Mouse (Mus musculus) lung, postnatal 4 days (tissue): Measurements from ENCODE around the gene Gm13723.

ENCODE experiments used
- DNase-seq, 2 experiments: peaks; one replicate each; pipeline ENCODE4 v3.0.0; 2021

The Gm13723 gene

DNA sequence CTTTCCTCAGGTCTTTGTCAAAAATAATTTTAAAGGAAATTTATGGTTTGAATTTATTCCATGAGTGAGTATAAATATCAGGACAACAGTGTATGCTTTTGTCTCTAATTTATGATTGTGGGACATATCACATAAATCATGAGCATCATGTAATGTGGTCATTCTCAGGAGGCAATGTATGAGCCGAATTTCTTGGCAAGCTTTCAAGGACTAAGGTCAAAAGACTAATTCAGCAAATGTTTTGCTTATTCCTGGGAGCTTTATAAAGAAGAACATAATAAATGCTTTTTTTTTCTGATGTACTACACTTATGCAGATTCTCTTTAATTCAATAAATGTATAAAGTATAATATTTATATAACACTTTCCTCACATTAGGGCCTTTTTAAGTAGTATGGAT is at the start of gene Gm13723:
Gm13723 (minus strand) TSS at position 101 of the 400 bp plus-strand sequence.
- no peak for DNase-seq

DNA sequence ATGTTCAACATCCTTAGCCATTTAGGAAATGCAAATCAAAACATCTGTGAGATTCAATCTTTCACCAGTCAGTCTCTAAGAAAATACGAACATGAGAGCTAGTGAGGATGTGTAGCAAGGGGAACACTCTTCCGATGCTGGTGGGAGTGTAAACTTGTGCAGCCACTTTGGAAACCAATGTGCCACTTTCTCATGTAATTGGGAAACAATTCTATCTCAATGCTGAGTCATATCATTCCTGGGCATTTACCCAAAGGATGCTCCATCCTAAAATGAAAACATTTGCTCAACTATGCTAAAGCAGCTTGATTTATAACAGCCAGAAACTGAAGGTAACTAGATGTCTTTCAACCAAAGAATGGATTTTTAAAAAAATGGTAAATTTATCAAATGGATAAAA is 31.0 kb upstream of the Gm13723 start:
- DNase-seq = no peak

DNA sequence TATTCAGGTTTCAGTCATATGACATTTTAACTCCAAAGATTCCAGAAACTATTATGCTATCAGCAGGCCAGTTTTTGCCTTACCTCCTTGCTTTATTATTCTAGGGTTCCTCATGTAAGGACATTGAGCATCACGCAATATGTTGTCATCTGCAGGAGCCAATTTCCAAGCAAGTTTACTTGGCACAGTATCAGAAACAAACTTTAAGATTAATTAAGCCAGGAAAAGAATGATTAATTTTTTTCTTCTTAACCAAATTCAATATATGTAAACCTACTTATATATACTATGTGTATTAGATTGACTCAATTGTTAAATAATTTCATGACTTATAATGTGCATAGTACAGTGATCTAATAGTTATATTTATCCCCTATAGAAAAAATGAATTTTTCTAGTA is 17.5 kb upstream of the Gm13723 start, which contains the start of gene Olfr1097:
Olfr1097 (minus strand) TSS at position 101 of the 400 bp plus-strand sequence.
- no peak for DNase-seq

DNA sequence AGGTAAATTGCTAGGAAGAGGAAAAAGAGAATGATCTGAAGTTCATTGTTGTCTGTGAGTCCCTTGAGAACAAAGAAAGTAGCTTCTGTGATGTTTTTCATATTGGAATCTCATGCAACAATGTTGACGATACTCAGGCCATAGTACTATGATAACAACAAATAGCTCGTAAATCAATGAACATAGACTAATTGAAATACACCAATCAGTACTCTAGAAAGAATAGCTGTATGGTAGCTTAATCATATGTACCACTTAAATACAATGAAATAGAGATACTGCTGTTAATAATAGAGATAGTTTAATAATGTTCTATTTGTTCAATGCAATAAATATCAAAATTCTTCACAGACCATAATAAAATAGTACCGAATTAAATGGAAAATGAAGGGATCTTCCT is 23.0 kb downstream of the Gm13723 start, which contains the start of gene Olfr1095:
Olfr1095 (minus strand) TSS at position 101 of the 400 bp plus-strand sequence.
- no peak for DNase-seq

DNA sequence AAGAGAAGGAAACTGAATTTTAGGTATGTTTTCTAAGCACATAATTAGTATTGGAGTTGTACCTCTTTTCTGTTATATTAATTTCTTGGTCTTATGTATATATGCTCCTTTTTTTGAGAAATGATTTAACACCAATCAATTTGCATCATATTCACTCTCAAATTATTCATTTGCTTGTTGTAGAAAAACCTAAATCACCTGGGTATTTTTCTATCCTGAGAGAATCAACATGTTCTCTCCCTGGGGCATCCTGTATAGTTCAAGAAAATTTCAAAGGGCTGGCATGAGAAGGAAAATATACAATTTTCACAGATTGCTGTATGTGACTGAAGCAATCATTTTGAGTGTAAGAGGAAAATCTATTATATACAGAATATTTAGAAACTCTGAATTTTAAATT is 50.2 kb downstream of the Gm13723 start, which contains the start of gene Olfr1094:
Olfr1094 (plus strand) TSS at position 301 of the 400 bp plus-strand sequence.
- no peak for DNase-seq
